Mouse (Mus musculus) leukemia stem cell, adult 10-12 weeks (primary cell): ENCODE results near the gene Slc37a3. TPM values are rescaled to one million over a fixed set of nuclear protein-coding genes. Genes with fewer than 3 reads are reported as not detected.

Experiments
- polyA plus RNA-seq: library from polyadenylated mRNA; stranded (reverse); fragments of >175 nt; gene quantifications from 2 replicates; pipeline ENCODE4 v1.2.3, GENCODE M21; 2012; ENCODE audit warnings: low replicate concordance

Slc37a3 gene
- 4.0 and 4.7 TPM in 2 replicates for polyA plus RNA-seq

DNA sequence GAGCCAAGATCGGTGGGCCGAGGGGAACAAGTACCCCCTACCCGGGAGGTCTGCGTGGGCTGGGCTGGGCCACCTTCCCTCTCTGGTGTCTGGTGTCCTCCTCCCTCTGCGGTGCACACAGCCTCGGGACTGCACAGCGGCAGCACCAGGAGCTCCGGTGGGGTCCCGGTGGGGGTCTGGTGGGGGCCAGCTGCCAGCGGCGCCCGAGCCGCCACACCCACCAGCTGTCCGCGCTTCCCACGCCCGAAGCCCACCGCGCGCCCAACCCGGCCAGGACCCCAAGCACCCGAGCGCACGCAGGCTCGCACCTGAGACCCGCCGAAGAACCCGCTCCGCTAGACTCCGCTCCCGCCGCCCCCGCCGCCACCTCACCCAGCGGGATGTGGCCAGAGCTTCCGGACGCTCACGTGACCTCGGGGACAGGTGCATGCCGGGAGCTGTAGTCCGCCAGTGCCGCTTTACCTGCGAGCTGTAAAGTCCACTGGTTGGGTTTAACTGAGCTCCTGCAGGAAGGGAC is at the start of gene Slc37a3:
TSS of gene Slc37a3 (minus strand) at position 365 of the 517 bp plus-strand sequence.

DNA sequence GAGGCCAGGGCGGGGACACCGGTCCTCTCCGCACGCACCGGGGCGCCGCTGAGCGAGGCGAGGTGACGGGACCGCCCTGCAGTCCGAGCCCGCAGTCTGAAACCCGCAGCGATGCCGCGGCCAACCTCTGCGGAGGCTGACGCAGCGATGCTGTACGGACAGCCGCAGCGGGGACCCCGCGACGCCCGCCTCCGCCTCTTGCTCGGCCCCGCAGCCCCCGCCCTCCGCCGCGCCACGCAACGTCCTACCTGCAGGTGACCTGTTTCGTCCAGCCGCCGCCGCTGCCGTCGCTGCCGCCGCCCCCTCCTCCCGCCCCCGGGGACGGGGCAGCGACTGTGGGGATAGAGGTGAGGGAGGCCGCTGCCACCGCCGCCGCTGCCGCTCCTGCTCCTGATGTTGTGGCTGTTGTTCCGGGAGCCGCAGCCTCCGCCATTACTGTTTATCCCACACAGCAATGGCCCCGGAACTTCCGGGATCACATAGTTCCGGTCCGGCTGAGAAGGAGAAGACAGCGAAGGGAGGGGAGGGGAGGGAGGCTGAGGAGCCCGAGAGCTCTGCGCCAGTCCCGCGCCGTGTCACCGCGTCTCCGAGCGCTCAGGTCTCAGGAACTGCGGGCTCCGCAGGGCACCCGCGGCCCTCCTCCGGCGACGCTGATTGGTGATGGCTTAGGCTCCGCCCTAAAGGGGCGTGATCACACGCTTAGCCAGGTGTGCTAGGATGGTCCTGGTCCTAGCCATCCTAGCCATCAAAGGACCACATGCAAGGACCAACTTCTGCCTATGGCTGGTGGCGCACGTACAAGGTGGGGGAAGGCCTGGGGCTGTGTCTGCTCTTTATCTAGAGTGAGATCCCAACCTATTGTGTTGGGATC is 42.6 kb upstream of the Slc37a3 start, which contains the start of gene Mkrn1:
TSS of gene Mkrn1 (minus strand) at position 612 of the 871 bp plus-strand sequence.

DNA sequence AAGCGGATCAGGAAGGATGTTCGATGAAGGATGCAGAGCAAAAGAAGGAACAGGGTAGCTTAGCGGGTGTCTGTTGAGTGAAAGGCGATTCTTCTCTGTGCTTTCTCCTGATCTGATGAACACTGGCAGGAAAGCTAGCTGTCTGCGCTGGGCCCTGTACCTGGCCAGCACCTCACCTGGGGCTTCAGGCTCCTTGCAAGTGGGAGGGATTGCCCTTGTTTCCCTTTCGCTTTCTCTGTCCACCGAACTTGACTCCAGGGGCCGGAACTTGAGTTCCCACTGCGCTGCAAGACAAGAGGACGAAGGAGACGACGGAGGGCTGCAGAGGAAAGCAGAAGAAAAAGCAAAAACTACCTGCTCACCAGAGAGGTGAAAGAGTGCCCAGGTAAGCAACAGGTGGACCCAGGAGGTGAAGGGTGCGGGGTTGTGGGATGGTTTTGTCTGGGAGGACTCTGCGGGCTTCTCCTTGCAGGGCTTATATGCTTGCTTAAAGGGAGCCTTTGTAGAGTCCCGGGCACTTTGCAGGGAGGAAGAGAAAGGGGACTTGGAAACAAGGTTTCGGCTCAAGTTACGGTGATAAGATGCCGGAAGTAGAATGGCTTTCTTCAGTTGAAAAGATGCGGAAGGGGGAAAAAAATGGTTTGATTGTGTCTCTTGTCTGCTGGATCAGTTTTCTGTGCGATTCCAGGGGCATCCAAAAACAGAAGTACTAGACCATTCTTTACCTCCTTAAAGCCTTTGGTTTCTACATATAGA is 3.8 kb upstream of the Slc37a3 start, which contains the start of gene Rab19:
TSS of gene Rab19 (plus strand) at position 51 of the 756 bp plus-strand sequence.

Other genes starting within 250 kb of the Slc37a3 start
- 0.84 and 4.1 TPM in 2 replicates for gene Kdm7a, start 170.9 kb downstream of the Slc37a3 start, polyA plus RNA-seq
- 0.18 and 0.83 TPM in 2 replicates for gene Rab19, start 3.5 kb upstream of the Slc37a3 start, polyA plus RNA-seq
- 171 and 247 TPM in 2 replicates for gene Mkrn1, start 42.8 kb upstream of the Slc37a3 start, polyA plus RNA-seq
- gene Dennd2a, start 180.2 kb upstream of the Slc37a3 start, polyA plus RNA-seq: 0.70 and 1.0 TPM in 2 replicates
- gene Adck2, start 196.2 kb upstream of the Slc37a3 start, polyA plus RNA-seq: 17.2 and 21.6 TPM in 2 replicates
- not detected in 2 replicates for gene Gm42420, start 208.1 kb upstream of the Slc37a3 start, polyA plus RNA-seq
- gene Ndufb2, start 214.9 kb upstream of the Slc37a3 start, polyA plus RNA-seq: 285 and 367 TPM in 2 replicates